Mouse (Mus musculus): ENCODE measurements around the gene Gm21149.
"Not testable (repeated sequence)": the region's sequence is repeated elsewhere in the genome, so short reads cannot be mapped to it uniquely, and the experiment has no call there.

Gm21149 gene

DNA sequence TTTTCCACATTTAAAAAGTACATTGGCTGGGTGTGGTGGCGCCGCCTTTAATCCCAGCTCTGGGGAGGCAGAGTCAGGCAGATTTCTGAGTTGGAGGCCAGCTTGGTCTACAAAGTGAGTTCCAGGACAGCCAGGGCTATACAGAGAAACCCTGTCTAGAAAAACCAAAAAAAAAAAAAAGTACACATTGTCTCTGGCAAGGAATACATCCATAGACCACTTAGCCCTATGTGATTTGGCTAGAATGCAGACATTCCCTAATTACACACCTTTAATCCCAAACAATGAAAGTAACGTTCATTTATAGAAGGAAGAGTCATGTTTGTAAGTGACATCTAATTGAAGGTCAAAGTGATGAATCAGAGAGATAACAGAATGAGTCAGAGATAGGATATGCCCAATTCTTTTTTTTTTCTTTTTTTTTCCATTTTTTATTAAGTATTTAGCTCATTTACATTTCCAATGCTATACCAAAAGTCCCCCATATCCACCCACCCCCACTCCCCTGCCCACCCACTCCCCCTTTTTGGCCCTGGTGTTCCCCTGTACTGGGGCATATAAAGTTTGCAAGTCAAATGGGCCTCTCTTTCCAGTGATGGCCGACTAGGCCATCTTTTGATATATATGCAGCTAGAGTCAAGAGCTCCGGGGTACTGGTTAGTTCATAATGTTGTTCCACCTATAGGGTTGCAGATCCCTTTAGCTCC lies 18.3 kb downstream of the Gm21149 start:
- not testable (repeated sequence) for DNase-seq

Measured in kidney, postnatal 14 days (tissue).